Mouse (Mus musculus) urinary bladder, postnatal 36 days (tissue): Measurements from ENCODE around the gene Alox12.

Experiments
- DNase-seq, 2 experiments: peaks; one replicate each; pipeline ENCODE4 v3.0.0; 2022; ENCODE audit warnings: low spot score in 2 of 2, mixed read lengths in 1 of 2

The Alox12 gene

DNA sequence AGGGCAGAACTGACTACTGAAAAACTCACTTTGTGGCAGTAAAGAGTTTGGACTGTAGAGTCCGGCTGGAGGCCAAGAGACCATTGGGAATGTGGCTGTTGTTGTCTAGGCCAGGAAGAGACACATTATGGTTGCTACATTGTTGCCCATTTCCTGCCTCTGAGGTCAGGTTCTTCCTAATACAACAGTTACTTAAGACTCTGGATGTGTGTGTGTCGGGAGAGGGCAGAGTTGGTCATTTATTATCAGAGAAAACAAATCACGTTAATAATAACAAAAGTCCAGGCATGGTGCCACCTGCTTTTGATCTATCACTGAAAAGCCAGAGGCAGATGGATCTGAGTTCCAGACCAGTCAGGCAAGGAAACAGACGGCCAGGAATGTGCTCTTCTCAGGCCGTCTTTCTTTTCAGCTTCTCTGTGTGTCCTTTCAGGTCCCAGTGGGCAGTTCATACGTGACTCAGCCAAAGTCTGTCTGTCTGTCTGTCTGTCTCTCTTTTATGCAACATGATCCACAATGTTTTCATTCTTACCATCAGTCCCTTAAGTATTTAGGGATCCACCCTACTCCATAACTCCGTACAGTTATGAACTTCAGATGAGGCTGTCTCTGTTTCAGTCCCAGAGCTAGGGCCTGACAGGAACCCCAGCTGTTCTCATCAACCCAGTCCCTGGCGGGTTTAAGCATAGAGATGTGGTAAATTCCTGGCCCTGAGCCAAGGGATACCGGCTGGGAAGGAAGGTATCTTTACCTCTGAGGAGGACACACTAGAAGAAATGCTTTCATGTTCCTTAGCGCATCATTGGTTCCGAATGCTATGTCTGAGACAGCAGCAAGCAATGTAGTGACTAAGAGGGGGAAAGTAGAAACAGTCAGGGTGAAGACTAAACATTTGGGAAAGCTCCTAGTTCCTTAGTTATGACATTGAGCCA is 61.5 kb downstream of the Alox12 start:
- DNase-seq: no peak

DNA sequence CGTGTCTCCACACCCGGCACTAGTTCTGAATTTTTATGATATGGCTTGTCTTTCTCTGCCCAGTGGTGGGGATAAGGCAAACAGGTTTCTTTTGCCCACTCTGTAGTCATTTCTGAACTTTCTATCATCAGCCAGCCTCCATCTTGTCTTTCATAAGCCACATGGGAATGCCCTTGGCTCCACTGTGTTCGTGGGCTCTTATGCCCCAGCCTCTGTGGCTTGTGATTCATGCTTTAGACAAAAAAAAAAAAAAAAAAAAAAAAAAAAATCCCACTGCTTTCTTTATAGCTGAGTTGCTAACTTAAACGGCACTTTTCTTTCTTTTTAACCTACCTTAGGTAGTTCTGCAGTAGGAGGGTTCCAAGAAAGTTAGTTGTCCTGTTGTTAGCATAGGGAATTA is 63.0 kb downstream of the Alox12 start:
- DNase-seq: no peak
